Mouse (Mus musculus): ENCODE measurements around the gene Slc25a36. TPM values are rescaled to one million over a fixed set of nuclear protein-coding genes. Genes with fewer than 3 reads are reported as not detected.

The Slc25a36 gene
- polyA plus RNA-seq, 1 experiment from 2014 or later: 8.0 TPM

DNA sequence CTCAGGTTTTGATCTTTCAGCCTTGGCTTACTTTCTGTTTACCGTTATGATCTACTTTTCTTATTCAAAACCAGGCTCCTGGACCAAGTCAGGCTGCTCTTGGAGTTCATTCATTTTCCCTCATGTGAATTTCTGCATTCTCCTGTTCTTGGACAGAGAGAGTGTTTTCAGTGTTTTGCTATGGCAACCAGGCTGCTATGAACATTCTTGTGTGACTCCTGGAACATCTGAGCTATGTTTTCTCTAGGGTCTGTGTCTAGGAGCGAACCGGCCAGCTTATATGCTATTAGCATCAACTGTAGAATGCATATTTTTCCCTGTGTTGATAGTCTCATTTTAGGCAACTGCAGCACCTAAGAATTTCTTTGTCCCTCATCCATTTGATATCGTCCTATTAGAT is 45.1 kb downstream of the Slc25a36 start:
- Histone ChIP-seq H3K27me3 (ENCODE audit: control insufficient read depth, insufficient read depth, low read depth, low read length) (no peaks in the 10 kb centered on the region), H3K4me3 (ENCODE audit: low read depth, low read length) (no peak overlapping the region), H3K4me1 (ENCODE audit: control insufficient read depth, low read depth, low read length) (no peaks in the 10 kb centered on the region), H3K4me2 (ENCODE audit: low read depth, low read length) (no peak overlapping the region), H3K9ac (ENCODE audit: low read depth, low read length) (no peak overlapping the region), H3K27ac (ENCODE audit: low read length) (no peak overlapping the region), H3K36me3 (ENCODE audit: control insufficient read depth, insufficient read depth) (no peaks in the 10 kb centered on the region), H3K9me3 (replicated peaks; ENCODE audit: control insufficient read depth, low read length) (no peaks in the 10 kb centered on the region)
- 80% methylated on average over 4 of the region's 4 CpGs for WGBS (ENCODE audit: insufficient replicate concordance)
- ATAC-seq (ENCODE audit: low read depth): no peak

DNA sequence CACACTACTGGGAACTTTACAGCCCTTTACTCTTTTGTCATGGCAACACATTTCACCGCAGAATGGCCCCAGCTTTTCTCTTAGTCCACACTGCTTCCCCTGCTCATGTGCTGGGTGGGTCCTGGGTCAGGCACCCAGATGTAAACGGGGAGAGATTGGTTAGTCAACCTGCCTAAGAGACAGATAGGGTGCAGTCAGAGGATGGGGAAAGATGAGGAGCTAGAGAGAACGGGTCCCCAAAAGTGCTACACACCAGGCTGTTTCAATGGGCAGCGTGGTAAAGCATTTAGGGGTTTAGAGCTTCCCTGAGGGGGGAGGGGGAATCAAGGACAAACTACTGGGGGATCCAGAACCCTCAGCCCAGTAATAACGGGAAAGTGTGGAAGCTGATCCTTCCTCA is 45.7 kb downstream of the Slc25a36 start:
- 62% methylated on average over 5 of the region's 5 CpGs for WGBS (ENCODE audit: insufficient replicate concordance)
- Histone ChIP-seq H3K4me2 (ENCODE audit: low read depth, low read length) (no peak overlapping the region), H3K9me3 (replicated peaks; ENCODE audit: control insufficient read depth, low read length) (no peaks in the 10 kb centered on the region)

DNA sequence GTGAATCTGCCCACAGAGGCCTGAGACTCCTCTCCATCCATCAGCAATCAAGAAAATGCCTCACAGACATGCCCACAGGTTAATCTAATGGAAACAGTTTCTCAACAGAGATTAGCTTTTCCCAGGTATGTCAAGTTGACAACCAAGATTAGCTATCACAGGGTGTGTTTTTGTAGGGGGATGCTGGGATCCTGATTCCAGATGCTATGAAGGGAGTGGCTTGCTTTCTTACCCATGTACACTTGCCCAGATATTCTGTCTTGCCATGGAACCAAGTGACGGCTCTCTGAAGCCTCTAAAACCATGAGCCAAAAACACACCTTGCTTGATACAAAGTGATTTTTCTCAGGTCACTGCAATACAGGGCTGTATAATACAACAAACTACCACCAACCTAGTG is 46.8 kb downstream of the Slc25a36 start:
- H3K36me3 ChIP-seq (ENCODE audit: control insufficient read depth, insufficient read depth): no peaks in the 10 kb centered on the region
- ATAC-seq (ENCODE audit: low read depth): no peak
- H3K27me3 ChIP-seq (ENCODE audit: control insufficient read depth, insufficient read depth, low read depth, low read length): no peaks in the 10 kb centered on the region
- WGBS (ENCODE audit: insufficient replicate concordance): 59% methylated on average over 1 of the region's 1 CpGs
- H3K9ac ChIP-seq (ENCODE audit: low read depth, low read length): no peak overlapping the region
- no peak overlapping the region for H3K4me2 ChIP-seq (ENCODE audit: low read depth, low read length)
- no peak overlapping the region for H3K4me3 ChIP-seq (ENCODE audit: low read depth, low read length)
- H3K4me1 ChIP-seq (ENCODE audit: control insufficient read depth, low read depth, low read length): no peaks in the 10 kb centered on the region
- H3K27ac ChIP-seq (ENCODE audit: low read length): no peak overlapping the region
- no peaks in the 10 kb centered on the region for H3K9me3 ChIP-seq (replicated peaks; ENCODE audit: control insufficient read depth, low read length)

More for the DNA sequence above, 45.7 kb downstream of the Slc25a36 start:
- no peak overlapping the region for H3K27ac ChIP-seq (ENCODE audit: low read length)
- no peaks in the 10 kb centered on the region for H3K27me3 ChIP-seq (ENCODE audit: control insufficient read depth, insufficient read depth, low read depth, low read length)
- ATAC-seq (ENCODE audit: low read depth): no peak
- no peak overlapping the region for H3K9ac ChIP-seq (ENCODE audit: low read depth, low read length)
- H3K4me3 ChIP-seq (ENCODE audit: low read depth, low read length): no peak overlapping the region
- H3K4me1 ChIP-seq (ENCODE audit: control insufficient read depth, low read depth, low read length): no peaks in the 10 kb centered on the region
- no peaks in the 10 kb centered on the region for H3K36me3 ChIP-seq (ENCODE audit: control insufficient read depth, insufficient read depth)

DNA sequence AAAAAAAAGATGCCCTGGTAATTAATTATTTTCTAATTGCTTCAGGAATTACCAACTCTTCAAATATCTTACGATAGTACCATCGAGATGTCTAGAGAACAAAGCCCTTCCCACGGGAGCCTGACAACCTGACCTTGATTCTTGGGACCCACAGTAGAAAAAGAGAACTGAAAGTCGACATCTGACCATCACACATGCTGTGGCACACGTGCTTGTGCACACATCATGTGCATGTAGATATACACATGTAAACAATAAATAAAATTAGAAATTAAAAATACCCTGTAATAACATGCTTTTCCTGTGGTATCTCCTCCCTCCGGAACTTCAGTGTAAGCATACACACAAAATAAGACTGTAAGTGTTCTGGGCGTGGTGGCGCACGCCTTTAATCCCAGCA is 49.3 kb downstream of the Slc25a36 start:
- no peak overlapping the region for H3K4me2 ChIP-seq (ENCODE audit: low read depth, low read length)
- H3K36me3 ChIP-seq (ENCODE audit: control insufficient read depth, insufficient read depth): no peaks in the 10 kb centered on the region
- WGBS (ENCODE audit: insufficient replicate concordance): 74% methylated on average over 9 of the region's 9 CpGs
- no peak overlapping the region for H3K4me3 ChIP-seq (ENCODE audit: low read depth, low read length)
- H3K9me3 ChIP-seq (replicated peaks; ENCODE audit: control insufficient read depth, low read length): no peaks in the 10 kb centered on the region
- no peak overlapping the region for H3K9ac ChIP-seq (ENCODE audit: low read depth, low read length)
- no peaks in the 10 kb centered on the region for H3K4me1 ChIP-seq (ENCODE audit: control insufficient read depth, low read depth, low read length)
- no peak overlapping the region for H3K27ac ChIP-seq (ENCODE audit: low read length)
- no peak for ATAC-seq (ENCODE audit: low read depth)
- no peaks in the 10 kb centered on the region for H3K27me3 ChIP-seq (ENCODE audit: control insufficient read depth, insufficient read depth, low read depth, low read length)

DNA sequence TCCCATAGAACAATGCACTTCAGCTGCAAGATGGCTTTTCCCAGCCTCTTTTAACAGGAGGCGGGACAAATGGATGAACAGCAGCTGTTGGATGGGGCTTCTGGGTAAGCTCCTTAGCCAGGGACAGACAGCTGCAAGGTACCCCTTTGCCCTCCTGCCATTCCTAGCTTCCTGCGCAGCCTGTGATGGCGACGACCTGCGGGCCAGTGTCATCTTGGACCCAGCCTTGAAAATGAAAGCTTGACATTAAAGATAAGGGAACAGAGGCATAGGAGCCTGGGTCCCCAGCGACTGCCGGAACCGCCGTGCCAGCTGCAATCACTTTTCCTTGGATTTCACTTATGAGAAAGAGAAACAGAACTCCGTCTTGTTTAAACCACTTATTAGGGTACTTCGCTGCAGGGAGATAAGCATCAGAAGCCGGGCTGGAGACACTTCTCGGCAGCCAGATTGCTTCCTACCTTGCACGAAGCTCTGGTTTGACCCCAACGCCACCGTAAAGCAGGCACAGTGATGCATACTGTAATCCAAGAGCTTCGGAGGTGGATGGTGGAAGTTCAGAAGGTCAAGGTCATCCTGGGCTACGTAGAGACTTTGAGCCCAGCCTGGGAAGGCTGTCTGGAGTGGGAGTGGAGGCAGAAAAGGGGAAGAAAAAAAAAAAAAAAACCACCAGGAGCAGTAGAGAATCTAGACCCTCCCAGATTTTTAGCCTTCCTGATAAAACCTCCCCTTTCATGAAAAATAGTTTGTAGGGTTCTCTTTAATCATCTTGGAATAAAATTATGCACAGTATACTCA is 54.2 kb downstream of the Slc25a36 start:
- Histone ChIP-seq H3K9me3 (replicated peaks; ENCODE audit: control insufficient read depth, low read length) (no peaks in the 10 kb centered on the region), H3K4me1 (ENCODE audit: control insufficient read depth, low read depth, low read length) (no peaks in the 10 kb centered on the region), H3K36me3 (ENCODE audit: control insufficient read depth, insufficient read depth) (no peaks in the 10 kb centered on the region), H3K9ac (ENCODE audit: low read depth, low read length) (no peak overlapping the region), H3K27me3 (ENCODE audit: control insufficient read depth, insufficient read depth, low read depth, low read length) (peaks cover 4% of the 10 kb centered on the region; the same call in 1 of the 2 replicates), H3K27ac (ENCODE audit: low read length) (no peak overlapping the region), H3K4me2 (ENCODE audit: low read depth, low read length) (no peak overlapping the region), H3K4me3 (ENCODE audit: low read depth, low read length) (no peak overlapping the region)
- ATAC-seq (ENCODE audit: low read depth): no peak
- WGBS (ENCODE audit: insufficient replicate concordance): 53% methylated on average over 18 of the region's 18 CpGs

DNA sequence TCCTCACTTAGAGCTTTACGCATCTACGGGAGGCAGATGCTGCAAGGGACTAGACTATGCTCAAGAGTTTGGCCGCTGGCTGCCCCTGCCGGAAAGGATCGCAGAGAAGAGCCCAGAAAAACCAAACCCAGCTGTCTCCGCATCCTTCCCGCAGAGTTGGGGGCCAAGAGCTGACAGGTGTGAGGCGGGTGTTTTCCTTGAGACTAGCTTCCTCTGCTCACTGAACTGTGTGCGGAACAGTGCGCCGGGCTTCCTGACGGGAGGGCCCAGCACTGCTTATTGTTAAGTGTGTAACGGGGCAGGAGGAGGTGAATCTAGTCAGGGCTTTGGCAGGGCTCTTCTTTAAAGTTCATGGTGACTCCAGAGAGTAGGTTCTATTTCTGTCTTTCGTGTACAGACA is 55.1 kb downstream of the Slc25a36 start:
- 67% methylated on average over 14 of the region's 14 CpGs for WGBS (ENCODE audit: insufficient replicate concordance)
- no peak overlapping the region for H3K4me2 ChIP-seq (ENCODE audit: low read depth, low read length)
- no peak for ATAC-seq (ENCODE audit: low read depth)

DNA sequence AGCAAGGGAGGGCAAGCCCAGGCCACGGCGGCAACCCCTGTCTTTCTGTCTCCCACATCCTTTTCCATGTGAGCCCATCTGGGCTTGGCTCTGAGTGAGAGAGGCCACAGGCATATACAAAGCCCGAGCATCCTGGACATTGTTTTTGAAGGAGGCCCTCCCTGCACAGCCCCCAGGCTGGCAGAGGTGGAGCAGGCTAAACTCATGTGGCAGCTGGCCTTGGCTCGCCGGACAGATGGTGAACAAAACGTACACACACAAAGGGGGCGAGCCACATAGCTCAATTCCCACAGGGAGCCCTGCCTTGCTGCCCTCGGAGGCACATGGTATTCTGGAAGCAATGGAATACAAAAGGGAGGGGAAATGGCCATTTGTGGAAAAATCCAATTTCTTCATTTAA is 59.8 kb downstream of the Slc25a36 start:
- H3K27ac ChIP-seq (ENCODE audit: low read length): no peak overlapping the region
- no peak overlapping the region for H3K4me2 ChIP-seq (ENCODE audit: low read depth, low read length)
- 60% methylated on average over 8 of the region's 8 CpGs for WGBS (ENCODE audit: insufficient replicate concordance)
- no peak for ATAC-seq (ENCODE audit: low read depth)
- no peak overlapping the region for H3K4me3 ChIP-seq (ENCODE audit: low read depth, low read length)
- no peak overlapping the region for H3K9ac ChIP-seq (ENCODE audit: low read depth, low read length)
- no peaks in the 10 kb centered on the region for H3K4me1 ChIP-seq (ENCODE audit: control insufficient read depth, low read depth, low read length)
- no peaks in the 10 kb centered on the region for H3K36me3 ChIP-seq (ENCODE audit: control insufficient read depth, insufficient read depth)
- peaks cover 4% of the 10 kb centered on the region; the same call in 1 of the 2 replicates for H3K27me3 ChIP-seq (ENCODE audit: control insufficient read depth, insufficient read depth, low read depth, low read length)
- H3K9me3 ChIP-seq (replicated peaks; ENCODE audit: control insufficient read depth, low read length): no peaks in the 10 kb centered on the region

More for the DNA sequence above, 55.1 kb downstream of the Slc25a36 start:
- Histone ChIP-seq H3K4me3 (ENCODE audit: low read depth, low read length) (no peak overlapping the region), H3K9ac (ENCODE audit: low read depth, low read length) (no peak overlapping the region), H3K27ac (ENCODE audit: low read length) (no peak overlapping the region), H3K27me3 (ENCODE audit: control insufficient read depth, insufficient read depth, low read depth, low read length) (peaks cover 4% of the 10 kb centered on the region; the same call in 1 of the 2 replicates), H3K9me3 (replicated peaks; ENCODE audit: control insufficient read depth, low read length) (no peaks in the 10 kb centered on the region), H3K36me3 (ENCODE audit: control insufficient read depth, insufficient read depth) (no peaks in the 10 kb centered on the region), H3K4me1 (ENCODE audit: control insufficient read depth, low read depth, low read length) (no peaks in the 10 kb centered on the region)

DNA sequence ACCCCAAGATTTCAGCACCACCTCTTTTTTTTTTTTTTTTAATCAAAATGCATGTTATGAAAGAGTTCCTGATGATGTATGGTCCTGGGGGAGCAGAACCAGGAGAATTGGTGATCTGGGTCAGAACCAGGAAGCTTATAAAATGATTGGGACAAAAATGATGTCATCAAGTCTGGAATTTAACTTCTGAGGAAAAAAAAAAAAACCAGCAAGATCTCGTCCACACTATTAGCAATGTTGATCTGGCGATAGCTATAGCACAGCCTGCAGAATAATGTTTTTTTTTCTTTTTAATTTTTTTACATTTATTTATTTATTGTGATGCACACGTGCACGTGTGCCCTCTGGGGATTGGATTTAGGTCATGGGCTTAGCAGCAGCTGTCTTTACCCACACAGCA is 64.7 kb downstream of the Slc25a36 start:
- no peak for ATAC-seq (ENCODE audit: low read depth)
- H3K9me3 ChIP-seq (replicated peaks; ENCODE audit: control insufficient read depth, low read length): no peaks in the 10 kb centered on the region
- no peaks in the 10 kb centered on the region for H3K4me1 ChIP-seq (ENCODE audit: control insufficient read depth, low read depth, low read length)
- no peak overlapping the region for H3K4me3 ChIP-seq (ENCODE audit: low read depth, low read length)
- H3K27me3 ChIP-seq (ENCODE audit: control insufficient read depth, insufficient read depth, low read depth, low read length): no peaks in the 10 kb centered on the region
- WGBS (ENCODE audit: insufficient replicate concordance): 60% methylated on average over 4 of the region's 4 CpGs
- no peak overlapping the region for H3K9ac ChIP-seq (ENCODE audit: low read depth, low read length)
- no peak overlapping the region for H3K4me2 ChIP-seq (ENCODE audit: low read depth, low read length)
- no peak overlapping the region for H3K27ac ChIP-seq (ENCODE audit: low read length)
- H3K36me3 ChIP-seq (ENCODE audit: control insufficient read depth, insufficient read depth): no peaks in the 10 kb centered on the region

DNA sequence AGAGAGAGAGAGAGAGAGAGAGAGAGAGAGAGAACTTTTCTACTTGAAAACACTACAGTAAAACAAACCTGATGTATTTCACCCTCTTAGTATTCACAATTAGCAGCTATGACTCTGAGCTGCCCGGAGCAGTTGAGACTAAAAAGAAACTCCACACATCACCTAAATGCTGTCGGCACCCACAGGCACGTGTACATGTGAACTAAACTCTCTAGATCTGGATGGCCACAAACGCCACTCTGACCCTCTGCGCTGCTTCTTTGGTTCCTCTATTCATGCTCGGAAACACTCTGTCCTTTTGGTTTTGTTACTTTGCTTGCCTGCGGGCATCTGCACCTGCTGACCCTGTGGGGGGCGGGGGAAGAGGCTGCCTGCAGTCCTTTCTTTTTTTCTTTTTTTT is 69.3 kb downstream of the Slc25a36 start:
- WGBS (ENCODE audit: insufficient replicate concordance): 50% methylated on average over 8 of the region's 8 CpGs
- ATAC-seq (ENCODE audit: low read depth): no peak
- H3K9me3 ChIP-seq (replicated peaks; ENCODE audit: control insufficient read depth, low read length): no peaks in the 10 kb centered on the region

More for the DNA sequence above, 69.3 kb downstream of the Slc25a36 start:
- no peaks in the 10 kb centered on the region for H3K36me3 ChIP-seq (ENCODE audit: control insufficient read depth, insufficient read depth)
- H3K4me2 ChIP-seq (ENCODE audit: low read depth, low read length): no peak overlapping the region
- H3K4me1 ChIP-seq (ENCODE audit: control insufficient read depth, low read depth, low read length): no peaks in the 10 kb centered on the region
- no peak overlapping the region for H3K27ac ChIP-seq (ENCODE audit: low read length)
- H3K4me3 ChIP-seq (ENCODE audit: low read depth, low read length): no peak overlapping the region
- no peak overlapping the region for H3K9ac ChIP-seq (ENCODE audit: low read depth, low read length)
- no peaks in the 10 kb centered on the region for H3K27me3 ChIP-seq (ENCODE audit: control insufficient read depth, insufficient read depth, low read depth, low read length)
